Mouse (Mus musculus) urinary bladder, postnatal 14 days (tissue): ENCODE measurements around the gene Smtnl2.
"Not testable (repeated sequence)": the region's sequence is repeated elsewhere in the genome, so short reads cannot be mapped to it uniquely, and the experiment has no call there.

Experiments
- DNase-seq: peaks from one replicate; pipeline ENCODE4 v3.0.0; 2021; ENCODE audit warnings: low spot score

Gene Smtnl2

GRCm38 (mm10) chr11:72411093-72411921 lies at the start of gene Smtnl2:
TSS of gene Smtnl2 (minus strand) at chr11:72411713.
- DNase-seq = peak; percentile 93

GRCm38 (mm10) chr11:72458502-72458901 lies 47.0 kb upstream of the Smtnl2 start:
- no peak for DNase-seq

- DNase-seq = no peak
These were observed 46.5 kb upstream of the Smtnl2 start for GRCm38 (mm10) chr11:72457995-72458496.

GRCm38 (mm10) chr11:72455694-72456093 lies 44.2 kb upstream of the Smtnl2 start:
- no peak for DNase-seq

GRCm38 (mm10) chr11:72453105-72453953 lies 41.8 kb upstream of the Smtnl2 start:
- DNase-seq = no peak

GRCm38 (mm10) chr11:72452140-72452665 lies 40.7 kb upstream of the Smtnl2 start:
- DNase-seq = no peak

- no peak for DNase-seq
These were observed 36.0 kb upstream of the Smtnl2 start for GRCm38 (mm10) chr11:72447475-72447874.

GRCm38 (mm10) chr11:72446311-72447105 lies 35.0 kb upstream of the Smtnl2 start:
- no peak for DNase-seq

GRCm38 (mm10) chr11:72440965-72441664 lies 29.6 kb upstream of the Smtnl2 start, which contains the start of gene Mybbp1a:
TSS of gene Mybbp1a (plus strand) at chr11:72441355.
- peak; percentile 99 for DNase-seq

GRCm38 (mm10) chr11:72440597-72440964 lies 29.1 kb upstream of the Smtnl2 start:
- DNase-seq = not testable (repeated sequence)

GRCm38 (mm10) chr11:72438411-72438810 lies 26.9 kb upstream of the Smtnl2 start:
- DNase-seq = no peak

GRCm38 (mm10) chr11:72436756-72437650 lies 25.5 kb upstream of the Smtnl2 start:
- no peak for DNase-seq

GRCm38 (mm10) chr11:72436271-72436670 lies 24.8 kb upstream of the Smtnl2 start:
- peak; percentile 51 for DNase-seq

GRCm38 (mm10) chr11:72435694-72436045 lies 24.2 kb upstream of the Smtnl2 start:
- peak; percentile 24 for DNase-seq

- peak; percentile 32 for DNase-seq
These were observed 23.6 kb upstream of the Smtnl2 start, which contains the start of gene Ggt6 for GRCm38 (mm10) chr11:72434963-72435693. TSS of gene Ggt6 (plus strand) at chr11:72435526.

- DNase-seq = not testable (repeated sequence)
These were observed 19.0 kb upstream of the Smtnl2 start for GRCm38 (mm10) chr11:72430311-72431068.

- DNase-seq = peak; percentile 80
These were observed 17.8 kb upstream of the Smtnl2 start for GRCm38 (mm10) chr11:72429288-72429690.

GRCm38 (mm10) chr11:72428694-72429093 lies 17.2 kb upstream of the Smtnl2 start:
- DNase-seq = peak; percentile 92
